Mouse (Mus musculus) ES-Bruce4 (cell line): ENCODE measurements around the gene Sart1.

Experiments
- CTCF ChIP-seq: IDR thresholded peaks from one replicate; pipeline ENCODE4 v1.8.1; 2011; ENCODE audit warnings: low read depth, low read length
- EP300 ChIP-seq: IDR thresholded peaks from 2 replicates; pipeline ENCODE4 v1.6.1; 2011; ENCODE audit warnings: low read depth, low read length; ENCODE audit not compliant: insufficient read depth
- POLR2A ChIP-seq: IDR thresholded peaks from one replicate; pipeline ENCODE4 v1.8.1; 2011; ENCODE audit warnings: low read length; ENCODE audit not compliant: insufficient read depth

- no peak for TF ChIP-seq CTCF
- no peak for TF ChIP-seq EP300
- TF ChIP-seq POLR2A = no peak
These were observed 47.1 kb downstream of the Sart1 start for GRCm38 (mm10) chr19:5341360-5341759.
